Mouse (Mus musculus) olfactory bulb, adult 2 months (tissue): ENCODE results near the gene Sh3gl2.

Source experiments
- CTCF ChIP-seq: fragments of 200-500 bp; IDR thresholded peaks from 2 replicates; pipeline ENCODE4 v1.5.1; 2012; ENCODE audit warnings: low read depth, mild to moderate bottlenecking, low read length, moderate library complexity; ENCODE audit not compliant: insufficient read depth
- POLR2A ChIP-seq: fragments of 200-500 bp; IDR thresholded peaks from 2 replicates; pipeline ENCODE4 v1.6.1; 2012; ENCODE audit warnings: mild to moderate bottlenecking, low read depth, low read length, moderate library complexity; ENCODE audit not compliant: insufficient read depth

GRCm38 (mm10) chr4:85363205-85363604 is 158.3 kb downstream of the Sh3gl2 start:
- TF ChIP-seq CTCF (no peak), POLR2A (no peak)
